Mouse (Mus musculus) lung, postnatal 0 days (tissue): Measurements from ENCODE around the gene Grhl3.
A peak's percentile ranks its signal among the peaks of the same experiment; 100 is the strongest.

Experiments
- CTCF ChIP-seq: IDR thresholded peaks from 2 replicates; pipeline ENCODE4 v1.5.1; 2016; ENCODE audit warnings: antibody characterized with exemption, mild to moderate bottlenecking
- EP300 ChIP-seq: IDR thresholded peaks from 2 replicates; pipeline ENCODE4 v1.6.1; 2016; ENCODE audit warnings: antibody characterized with exemption, mild to moderate bottlenecking, control low read depth

- peak; percentile 17; the same call in 1 of the 2 replicates for TF ChIP-seq CTCF
- no peak for TF ChIP-seq EP300
These were observed at the start of gene Grhl3 for GRCm38 (mm10) chr4:135573251-135573808.
